Mouse (Mus musculus): ENCODE data around the gene Nqo2.

The Nqo2 gene

DNA sequence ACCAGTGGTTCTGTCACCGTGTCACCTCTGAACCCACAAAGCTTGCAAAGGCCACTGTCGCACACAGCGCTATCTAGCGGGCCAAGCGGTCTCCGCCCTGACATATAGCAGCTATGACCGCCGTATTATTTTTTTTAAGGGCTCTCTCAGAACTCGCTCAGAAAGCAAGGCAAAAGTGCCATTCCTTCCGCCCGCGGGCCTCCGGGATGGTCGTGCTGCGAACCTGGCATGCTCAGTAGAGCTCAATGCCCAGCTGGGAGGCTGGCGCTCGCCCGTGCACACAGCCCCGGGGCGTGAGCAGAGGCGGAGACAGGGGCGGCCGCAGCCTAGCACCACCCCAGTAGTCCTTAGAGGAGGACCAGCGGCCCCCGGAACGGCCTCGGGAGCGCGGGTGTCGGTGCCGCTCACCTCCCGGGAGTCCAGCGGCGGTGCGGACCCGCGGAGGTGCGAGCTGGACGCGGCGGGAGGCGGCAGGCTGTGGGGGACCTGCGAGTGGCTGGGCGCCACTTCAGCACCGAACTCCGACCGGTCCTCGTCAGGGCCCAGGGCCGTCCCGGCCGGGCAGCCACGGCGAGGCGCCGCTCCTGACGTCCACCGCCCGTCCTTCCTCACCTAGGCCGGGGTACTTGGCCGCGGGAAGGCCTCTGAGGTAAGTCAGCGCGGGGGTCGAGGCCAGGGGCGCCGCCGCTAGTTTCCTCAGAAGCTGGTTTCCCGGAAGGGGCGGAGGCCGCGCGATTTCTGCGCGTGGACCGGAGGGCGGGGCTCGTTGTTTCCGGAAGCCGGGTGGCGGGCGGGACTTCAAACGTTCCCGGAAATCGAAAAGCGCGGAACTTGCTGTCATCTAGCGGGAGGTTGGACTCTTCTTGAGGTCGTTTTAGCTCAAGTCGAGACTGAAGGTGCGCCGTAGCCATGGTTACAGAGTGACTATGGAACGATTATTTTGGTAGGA lies 37.8 kb downstream of the Nqo2 start, which contains the start of the genes Ripk1 and Serpinb6a:
Ripk1 (plus strand) TSS at position 306 of the 949 bp plus-strand sequence.
Serpinb6a (minus strand) TSS at position 737 of the 949 bp plus-strand sequence.
- peak; percentile 93 to 95 for DNase-seq

DNA sequence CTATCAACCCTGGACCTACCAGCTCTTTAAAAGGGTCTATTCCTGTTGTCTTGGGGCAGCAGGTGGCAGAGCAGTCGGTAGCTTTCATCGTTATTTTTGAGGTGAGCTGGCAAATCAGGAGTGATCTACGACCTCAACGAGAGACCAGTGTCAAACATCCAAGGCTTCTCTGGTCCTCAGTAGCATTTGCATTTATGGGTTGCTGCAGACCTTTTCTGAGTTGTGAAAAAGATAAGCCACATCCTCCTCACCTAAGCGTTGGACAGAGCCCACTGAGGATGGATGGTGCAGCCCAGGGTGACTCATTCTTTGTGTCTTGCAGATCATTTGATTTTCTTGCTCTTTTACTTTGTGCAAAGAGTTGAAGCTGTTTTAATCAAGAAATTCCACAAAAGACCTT lies 38.6 kb downstream of the Nqo2 start:
- DNase-seq, result no peak

DNA sequence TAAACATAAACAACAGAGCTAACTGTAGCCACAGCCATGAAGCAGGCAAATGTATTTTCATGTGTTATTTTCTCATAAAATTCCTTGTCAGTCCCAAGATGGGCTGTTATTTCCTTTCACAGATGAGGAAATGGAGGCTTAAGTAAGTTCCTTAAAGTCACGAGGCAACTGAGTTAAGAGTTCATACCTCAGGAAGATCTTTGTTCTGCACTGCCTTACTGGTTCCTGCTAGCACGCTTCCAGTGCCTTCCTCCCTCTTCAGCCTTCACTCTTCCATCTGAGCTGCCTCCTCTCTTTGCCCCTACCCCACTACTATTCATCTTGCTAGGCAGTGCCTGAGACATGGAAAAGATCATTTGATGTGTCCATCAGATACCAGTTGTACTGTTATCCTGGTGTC lies 42.7 kb downstream of the Nqo2 start:
- DNase-seq, result no peak

DNA sequence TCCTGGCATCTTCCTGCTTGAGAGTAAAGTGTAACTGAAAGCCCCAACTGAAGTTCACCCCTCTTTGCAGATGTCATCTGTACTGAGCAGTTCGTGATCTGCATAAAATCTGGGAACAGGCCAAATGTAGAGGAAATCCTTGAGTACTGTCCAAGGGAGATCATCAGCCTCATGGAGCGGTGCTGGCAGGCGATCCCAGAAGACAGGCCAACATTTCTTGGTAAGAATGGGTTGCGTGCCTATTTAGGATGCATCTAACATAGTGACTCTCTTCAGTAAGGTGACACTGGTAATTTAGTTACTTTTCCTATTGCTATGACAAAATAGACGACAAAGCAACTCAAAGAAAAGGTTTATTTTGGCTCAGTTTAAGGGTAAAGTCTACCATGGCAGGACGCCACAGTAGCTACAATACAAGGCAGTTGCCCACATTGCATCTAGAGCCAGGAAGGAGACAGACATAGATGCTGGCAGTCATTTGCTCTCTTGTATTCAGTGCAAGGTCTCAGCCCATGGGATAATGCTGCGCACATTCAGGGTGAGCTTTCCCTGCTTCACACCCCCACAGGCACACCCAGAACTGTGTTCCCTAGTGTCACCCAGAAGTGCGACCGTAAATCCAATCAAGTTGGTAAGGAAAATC lies 52.6 kb downstream of the Nqo2 start:
- DNase-seq, result no peak

- DNase-seq, result no peak
These were observed 54.0 kb downstream of the Nqo2 start for GRCm38 (mm10) chr13:34018521-34018920.

DNA sequence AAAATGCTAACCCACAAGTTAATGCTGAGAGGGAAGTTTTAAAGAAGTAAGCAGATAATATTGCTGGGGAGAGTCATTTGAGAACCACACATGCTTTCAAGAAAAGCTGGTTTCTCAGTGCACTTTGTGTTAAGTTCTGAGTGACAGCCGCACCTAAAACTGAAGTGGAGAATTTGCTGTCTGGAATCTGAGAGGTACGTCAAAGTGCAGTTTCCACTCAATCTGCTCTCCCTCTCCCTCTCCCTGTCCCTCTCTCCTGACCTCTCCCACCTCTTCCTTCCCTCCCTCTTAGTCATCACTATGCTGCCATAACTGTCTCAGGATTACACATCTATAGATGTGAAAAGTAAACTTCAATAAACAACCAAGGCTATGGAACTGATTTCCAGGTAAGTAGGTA lies 57.5 kb downstream of the Nqo2 start:
- DNase-seq, result no peak

DNA sequence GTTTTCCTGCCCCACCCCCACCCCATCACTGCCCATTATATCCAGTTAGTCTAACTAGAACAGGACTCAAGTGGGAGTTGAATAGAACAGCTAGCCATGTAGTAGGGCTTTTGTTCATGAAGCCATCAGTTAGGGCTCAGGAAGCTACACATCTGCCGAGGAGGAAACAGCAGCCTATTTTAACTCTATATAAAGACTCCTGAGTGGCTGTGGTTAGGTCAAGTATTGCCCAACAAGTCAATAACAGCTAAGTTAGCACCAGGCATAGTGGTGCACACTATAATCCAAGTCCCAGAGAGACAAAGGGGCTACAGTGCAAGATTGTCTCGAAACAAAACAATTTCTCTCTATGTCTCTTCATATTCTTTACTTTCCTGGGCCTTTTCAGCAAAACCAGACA lies 67.6 kb downstream of the Nqo2 start:
- no peak for DNase-seq

GRCm38 (mm10) chr13:34035424-34035823 lies 70.9 kb downstream of the Nqo2 start:
- no peak for DNase-seq

GRCm38 (mm10) chr13:34036726-34037125 lies 72.2 kb downstream of the Nqo2 start:
- DNase-seq, result no peak

DNA sequence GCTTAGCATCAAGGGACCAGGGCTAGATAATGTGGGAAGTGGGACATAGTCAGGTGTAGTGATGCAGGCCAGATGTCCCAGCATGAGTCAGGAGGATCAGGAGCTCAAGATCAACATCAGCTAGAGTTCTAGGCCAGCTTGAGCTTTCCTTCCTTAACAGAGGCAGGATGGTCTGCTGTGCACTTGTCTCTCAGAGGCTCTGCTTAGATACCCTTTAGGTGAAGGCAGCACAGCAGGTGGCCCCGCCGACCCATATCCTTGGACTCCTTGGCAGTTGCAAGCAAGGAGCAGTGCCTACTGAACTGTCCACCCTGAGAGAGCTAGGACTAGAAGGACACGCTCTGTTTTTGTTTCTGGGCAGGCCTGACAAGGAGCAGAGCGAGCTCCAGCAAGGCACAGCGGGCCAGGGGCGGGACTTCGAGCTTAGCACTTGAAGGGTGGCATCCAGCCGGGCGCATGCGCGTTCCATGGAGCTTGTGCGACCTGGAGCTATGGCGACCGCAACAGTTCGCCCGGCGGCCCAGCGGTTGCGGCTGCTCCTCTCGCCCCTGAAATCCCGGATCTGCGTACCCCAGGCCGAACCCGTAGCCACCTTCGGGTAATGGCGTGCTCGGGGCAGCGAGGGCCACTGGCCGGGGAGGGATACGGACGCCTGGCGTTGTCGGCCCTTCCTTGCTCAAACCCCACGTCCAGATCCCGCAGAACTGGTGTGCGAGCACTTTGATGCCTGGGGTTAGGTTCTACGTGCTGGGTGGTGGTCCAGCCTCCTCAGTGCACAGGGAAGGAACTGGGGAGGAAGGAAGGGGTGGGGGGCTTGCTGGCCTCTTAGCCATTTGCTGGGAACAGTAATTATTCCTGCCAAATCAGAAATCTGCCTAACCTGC lies 72.9 kb downstream of the Nqo2 start, which contains the start of gene Bphl:
Bphl (plus strand) TSS at position 426 of the 884 bp plus-strand sequence.
- DNase-seq, result peak; percentile 94 to 97

DNA sequence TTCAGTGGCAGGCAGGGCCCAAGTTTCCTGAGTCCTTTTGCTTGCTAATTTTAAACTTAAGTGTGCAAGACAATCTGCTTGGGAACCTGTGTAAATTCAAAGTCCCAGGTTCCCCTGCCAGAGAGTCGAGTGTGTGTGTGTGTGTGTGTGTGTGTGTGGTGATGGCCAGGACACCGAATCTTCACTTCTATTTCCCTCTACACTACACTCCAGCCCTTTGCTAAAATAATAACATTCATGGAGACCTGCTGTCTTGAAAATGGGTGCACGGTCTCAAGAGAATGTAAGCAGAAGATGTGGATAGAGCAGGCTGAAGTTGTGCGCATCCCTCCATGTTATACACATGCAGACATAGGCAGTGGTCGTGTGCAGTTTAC lies 73.6 kb downstream of the Nqo2 start:
- no peak for DNase-seq
